Mouse (Mus musculus): Measurements from ENCODE around the gene Izumo4.

Gene Izumo4

DNA sequence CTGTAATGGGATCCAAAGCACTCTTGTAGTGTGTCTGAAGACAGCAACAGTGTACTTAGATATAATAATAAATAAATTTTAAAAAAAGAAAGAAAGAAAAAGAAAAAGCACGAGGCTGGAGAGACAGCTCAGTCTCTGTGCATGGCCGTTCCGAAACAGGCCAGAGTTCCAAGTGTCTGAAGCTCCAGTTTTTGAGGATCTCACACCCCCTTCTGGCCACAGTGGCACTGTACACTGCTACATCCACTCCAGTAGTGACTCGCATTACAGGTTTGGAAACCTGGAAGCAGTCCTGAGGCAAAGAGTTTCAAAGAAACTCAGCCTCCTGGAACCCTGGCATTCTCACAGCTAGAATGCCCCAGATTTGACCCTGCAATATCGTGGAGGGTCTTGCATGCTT lies 14.1 kb upstream of the Izumo4 start:
- DNase-seq (ENCODE audit: low read depth, low spot score) = no peak

DNA sequence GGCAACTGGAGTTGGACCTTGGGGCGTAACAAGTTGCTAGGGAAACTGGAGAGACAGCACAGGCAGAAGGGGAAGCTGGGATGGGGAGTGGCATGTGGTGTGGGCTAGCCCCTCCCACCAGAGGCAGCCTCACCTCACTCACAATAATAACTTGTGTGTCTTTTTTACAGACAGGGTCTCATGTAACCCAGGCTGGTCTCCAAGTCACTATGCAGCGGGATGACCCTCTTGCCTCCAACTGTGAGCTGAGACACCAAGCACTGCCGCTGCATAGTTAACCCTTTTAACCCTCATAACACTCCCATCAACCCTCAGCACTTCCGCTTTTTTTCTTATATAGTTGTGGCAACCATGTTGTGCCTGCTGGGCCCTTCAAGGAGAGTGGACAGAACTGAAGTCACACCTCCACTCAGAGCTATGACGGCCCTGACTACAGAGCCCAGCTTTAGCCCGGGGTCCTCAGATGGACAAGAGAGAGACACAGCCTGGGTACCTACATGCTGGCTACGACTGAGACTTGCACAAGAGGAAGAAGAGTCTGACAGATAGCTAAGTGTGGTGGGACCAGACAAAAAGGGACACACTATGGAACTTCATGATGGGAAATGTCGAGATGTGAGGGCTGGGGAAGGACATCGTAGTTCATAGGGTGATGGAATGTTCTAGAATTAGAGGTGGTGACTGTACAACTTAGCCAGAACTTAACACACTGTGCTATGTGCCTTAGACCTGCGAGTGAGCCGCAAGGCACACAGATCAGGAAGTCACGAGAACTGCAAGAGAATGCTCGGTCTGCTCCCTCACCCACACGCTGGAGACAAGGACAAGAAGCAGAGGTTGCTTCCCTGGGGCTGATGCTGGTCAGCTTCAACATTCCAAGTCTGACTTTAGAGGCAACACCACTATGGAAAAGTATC lies 9.5 kb upstream of the Izumo4 start:
- no peak for DNase-seq (ENCODE audit: low read depth, low spot score)

DNA sequence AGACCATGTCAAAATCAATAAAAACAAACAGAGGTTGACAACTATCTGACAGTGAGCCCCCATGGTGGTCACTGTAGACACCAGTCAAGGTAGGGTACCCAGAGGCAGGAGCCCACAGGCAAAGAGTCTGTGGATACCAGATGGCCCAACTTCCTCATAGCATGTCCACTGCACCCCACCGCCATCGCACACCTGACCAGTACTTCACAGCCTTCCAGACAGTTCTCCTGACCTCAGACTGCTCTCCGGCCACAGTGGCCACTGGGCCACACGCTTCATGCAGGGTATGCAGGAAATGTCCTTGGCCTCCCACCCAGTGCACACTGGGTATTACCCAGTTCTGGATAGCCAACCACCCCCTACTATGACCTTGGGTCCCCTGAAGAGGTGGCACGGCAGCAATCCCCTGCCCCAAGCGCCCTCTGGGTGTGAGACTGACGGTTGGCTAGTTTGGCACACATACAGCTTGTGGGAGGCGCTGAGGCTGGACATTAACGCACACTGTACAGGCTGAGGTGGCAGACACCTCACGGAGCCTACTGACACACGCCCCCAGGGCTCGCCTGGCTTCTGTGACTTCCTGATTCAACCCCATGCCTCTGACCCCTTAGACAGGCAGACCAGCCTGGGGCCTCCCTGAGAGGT lies 8.5 kb upstream of the Izumo4 start:
- no peak for DNase-seq (ENCODE audit: low read depth, low spot score)

DNA sequence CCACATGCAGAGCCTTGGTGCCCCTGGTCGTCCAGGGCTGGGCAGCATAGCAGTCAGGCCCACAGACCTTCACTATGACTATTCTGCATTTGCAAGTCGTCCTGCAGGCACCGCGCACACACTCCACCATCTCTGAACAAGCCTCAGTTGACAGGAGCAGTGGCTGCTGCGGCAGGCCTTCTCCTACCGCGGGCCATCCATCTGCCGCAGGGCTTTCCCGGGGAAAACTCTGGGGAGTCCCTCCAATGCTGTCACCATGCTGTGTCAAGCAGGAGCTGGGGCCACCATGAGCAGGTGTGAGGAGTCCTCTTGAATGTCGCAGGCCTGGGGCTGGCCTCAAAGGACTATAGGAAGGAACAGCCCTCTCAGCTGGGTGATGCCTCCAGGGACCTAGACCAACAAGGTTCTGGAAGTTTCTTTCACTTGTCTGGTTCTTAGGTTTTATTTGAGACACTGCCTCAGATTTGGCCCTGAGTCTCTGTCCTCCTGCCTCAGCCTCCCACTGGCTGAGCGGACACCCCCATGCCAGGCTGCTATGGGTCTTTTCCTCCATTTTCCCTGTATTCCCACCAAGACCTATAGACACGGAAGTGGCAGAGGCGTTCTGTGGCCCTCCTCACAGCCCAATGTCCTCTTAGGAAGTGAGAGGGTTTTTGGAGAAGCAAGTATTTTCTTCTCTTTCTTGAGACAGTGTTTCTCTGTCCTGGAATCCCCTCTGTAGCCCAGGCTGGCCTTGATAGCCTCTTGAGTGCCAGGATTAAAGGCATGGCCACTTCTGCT lies 7.6 kb upstream of the Izumo4 start:
- no peak for DNase-seq (ENCODE audit: low read depth, low spot score)

DNA sequence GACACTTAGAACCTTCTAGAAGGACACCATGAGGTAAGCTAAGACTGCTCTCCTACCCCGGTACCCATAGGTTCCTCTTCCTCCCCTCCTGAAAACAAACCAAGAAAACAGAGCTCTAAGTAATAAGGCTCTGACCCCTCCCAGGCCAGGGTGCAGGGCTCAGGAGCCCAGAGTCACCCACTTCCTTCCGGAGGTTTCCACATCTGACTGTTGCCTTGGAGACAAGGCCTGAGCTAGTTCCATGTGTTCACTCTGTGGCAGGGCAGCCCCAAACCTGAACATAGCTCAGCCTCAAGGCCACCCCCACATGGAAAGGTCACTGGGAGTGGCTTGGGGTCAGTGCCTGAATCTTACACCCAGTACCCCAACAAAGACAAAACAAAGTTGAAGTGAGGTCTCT lies 6.8 kb upstream of the Izumo4 start:
- no peak for DNase-seq (ENCODE audit: low read depth, low spot score)

DNA sequence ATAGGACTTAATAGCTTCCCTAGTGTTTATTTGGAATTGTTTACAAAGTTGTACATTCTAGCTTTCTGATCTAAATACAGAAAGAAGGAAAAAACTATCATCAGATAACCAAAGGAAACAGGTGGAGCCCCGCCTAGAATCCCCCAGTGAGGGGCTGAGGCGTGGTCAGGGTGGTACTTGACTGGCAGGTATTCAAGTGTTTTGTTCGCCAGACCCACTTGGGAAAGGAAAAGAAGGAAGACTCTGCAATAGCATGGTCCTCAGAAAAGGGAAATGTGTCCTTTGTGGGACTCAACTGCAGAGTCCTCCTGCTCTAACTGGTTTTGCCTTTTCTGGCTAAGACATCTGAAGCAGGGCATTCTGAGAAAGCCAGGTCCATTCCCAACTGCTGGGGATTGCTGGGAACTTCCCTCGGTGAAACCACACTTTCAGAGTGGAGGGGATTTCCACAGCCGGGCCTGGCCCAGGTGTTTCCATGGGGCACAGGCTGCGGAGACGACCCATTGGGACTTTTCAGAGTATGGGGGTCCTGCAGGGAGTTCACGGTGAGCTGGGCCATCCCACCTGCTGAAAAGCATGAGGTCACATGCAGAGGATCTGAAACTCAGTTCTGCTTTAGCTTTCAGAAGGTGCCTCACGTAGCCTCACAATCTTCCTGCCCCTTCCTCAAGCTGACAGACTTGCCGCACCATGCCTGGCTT lies 6.0 kb upstream of the Izumo4 start:
- DNase-seq (ENCODE audit: low read depth, low spot score) = no peak

DNA sequence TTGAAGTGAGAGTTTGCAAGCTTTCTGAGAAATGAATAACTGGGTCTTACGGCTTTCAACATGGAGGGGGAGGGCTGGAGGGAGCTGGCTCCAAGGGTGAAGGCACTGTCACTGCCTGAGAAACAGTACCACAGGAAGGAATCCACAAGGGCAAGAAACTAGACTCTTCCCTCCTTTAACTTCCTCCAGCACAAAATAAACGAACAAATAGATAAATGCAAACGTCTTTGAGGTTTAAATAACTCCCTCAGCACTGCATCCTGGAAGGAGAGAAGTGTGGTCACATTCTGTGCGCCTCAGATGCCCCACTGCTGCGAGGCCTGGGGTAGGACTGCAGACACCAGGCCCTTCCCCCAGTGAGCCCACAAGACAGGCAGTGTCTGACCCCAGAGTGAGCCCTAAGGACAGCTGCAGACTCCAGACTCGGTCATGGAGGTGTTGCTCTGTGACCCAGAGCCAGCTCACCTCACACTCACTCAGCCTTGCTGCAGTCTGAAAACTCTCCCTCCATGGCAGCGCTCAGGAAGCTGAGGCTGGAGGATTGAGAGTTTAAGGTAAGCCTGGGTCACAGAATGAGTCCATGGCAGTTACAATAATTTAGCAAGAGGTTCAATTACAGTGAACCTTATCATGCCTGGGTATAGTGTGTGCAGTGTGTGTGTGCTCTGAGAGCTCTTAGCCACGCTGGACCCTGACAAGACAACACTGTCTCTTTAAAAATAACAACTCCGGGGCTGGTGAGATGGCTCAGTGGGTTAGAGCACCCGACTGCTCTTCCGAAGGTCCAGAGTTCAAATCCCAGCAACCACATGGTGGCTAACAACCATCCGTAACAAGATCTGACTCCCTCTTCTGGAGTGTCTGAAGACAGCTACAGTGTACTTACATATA lies 5.2 kb upstream of the Izumo4 start:
- no peak for DNase-seq (ENCODE audit: low read depth, low spot score)

DNA sequence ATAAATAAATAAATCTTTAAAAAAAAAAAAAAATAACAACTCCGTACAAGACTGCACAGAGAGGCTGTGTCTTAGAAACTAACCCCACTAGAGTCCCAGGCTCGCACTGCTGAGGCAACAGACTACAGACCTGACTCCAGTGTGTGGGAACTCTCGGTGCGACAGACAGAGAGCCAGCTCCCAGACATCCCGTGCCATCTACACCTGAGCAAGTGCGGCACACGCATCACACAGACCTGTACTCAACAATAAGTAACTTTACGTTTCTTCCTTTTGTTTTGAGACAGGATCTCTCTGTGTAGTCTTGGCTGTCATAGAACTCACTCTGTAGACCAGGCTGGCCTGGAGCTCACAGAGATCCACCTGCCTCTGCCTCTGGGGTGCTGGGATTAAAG lies 4.6 kb upstream of the Izumo4 start:
- DNase-seq (ENCODE audit: low read depth, low spot score) = no peak

DNA sequence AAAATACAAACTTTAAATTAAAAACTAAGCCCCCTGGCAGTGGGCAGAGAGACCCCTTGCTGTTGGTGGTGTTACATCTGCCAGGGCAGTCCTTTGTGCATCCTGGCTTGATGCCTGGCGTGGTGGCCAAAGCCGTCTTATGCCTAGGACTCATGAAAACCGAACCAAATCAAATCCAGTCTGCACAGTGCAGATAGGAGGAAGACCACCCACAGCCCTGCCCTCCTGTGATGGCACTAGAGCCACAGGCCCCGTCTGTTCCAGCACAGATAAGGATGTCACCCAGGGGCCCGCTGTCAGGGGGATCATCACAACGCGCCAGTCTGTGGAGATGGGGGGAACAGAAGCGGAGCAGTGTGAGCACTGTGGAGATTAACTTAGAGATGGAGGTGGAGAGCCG lies 4.2 kb upstream of the Izumo4 start:
- DNase-seq (ENCODE audit: low read depth, low spot score) = no peak

DNA sequence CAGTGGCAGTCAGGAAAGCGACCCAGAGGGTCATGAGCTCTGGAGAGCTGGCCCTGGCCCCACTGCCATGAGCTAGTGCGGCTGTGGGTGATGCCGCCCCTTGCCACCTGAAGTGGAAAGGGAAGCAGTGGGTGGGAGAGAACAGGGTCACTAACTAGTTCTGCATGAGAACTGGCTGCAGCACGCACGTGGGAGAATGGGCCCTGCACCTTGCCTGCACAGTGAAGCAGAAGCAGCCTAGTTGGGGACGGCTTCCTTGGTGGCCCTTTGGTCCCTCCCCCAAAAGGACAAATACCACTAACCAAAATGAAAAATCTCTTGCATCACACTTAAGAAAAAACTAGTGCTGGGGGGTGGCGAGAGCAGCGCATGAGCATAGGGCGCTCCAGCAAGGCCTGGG lies 3.4 kb upstream of the Izumo4 start:
- DNase-seq (ENCODE audit: low read depth, low spot score) = no peak

DNA sequence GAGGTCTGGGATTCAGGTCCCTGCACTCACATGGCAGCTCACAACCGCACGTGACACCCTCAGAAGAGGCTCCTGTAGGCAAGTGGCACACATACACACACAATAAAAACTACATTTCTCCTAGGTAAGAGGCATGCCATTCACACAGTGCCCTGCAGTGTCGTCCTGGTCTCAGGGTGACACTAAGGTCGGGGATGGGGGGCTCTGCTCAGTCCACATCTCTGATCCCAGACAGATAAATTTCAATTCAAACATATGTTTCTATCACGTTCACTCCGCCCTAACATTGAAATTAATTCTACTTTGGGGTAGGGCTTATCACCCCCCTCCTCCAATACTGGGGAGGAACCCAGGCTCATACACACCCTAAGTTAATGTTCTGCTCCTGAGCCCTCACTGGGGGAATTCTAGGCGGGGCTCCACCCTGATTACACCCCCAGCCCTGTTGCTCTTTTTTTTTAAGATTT lies 1.9 kb upstream of the Izumo4 start:
- no peak for DNase-seq (ENCODE audit: low read depth, low spot score)

DNA sequence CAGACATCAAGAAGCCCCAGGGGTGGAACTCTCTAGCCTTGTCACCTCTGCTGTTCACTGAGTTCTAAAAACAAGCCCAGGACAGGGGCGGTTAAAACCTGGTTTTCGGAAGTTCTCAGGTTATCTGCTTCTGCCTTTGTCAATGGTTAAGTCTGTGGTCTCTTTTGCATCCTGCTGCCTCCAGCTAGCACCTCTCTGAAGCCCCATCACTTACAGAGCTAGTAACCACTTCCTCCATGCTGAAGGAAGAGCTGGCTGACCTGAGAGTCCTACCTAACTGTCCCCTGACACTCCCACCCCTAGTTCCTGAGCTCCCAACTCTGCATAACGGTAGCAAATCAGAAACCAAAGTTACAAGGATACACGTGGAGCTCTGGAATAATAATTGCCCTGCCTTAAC lies 1.3 kb upstream of the Izumo4 start:
- no peak for DNase-seq (ENCODE audit: low read depth, low spot score)

DNA sequence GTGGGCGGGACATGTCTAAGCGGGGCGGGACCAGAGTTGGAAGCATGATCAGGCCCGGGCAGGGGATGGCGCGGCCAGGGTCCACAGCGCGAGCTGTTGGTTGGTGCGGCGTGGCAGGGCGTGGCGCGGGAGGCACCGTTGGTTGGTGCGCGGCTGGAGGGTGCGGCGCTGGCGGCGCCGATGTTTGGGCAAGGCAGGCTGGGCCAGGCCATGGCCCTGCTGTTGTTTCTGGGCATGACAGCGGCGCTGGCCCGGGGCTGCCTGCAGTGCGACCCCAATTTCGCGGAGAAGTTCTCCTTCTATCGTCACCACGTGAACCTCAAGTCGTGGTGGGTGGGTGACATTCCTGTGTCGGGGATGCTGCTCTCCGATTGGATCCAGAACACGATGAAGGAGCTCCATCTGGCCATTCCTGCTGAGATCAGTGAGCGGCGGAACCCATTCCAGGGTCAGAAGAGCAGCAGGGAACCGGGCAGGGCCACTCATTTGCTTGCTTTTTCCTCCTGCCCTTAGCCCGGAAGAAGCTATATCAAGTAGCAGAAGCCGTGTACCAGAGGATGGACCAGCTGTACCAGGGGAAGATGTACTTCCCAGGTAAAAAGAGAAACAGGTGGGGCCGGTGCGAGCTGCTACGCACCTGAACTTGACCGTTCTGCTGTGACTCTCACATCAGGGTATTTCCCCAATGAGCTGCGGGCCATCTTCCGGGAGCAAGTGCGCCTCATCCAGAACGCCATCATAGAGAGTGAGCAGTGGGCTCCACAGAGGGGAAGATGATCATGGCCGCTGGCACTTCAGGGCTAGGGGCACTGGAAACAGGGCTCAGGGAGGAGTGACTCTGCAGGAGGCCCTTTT lies 779 bp downstream of the Izumo4 start:
- peak; percentile 84 for DNase-seq (ENCODE audit: low read depth, low spot score)

DNA sequence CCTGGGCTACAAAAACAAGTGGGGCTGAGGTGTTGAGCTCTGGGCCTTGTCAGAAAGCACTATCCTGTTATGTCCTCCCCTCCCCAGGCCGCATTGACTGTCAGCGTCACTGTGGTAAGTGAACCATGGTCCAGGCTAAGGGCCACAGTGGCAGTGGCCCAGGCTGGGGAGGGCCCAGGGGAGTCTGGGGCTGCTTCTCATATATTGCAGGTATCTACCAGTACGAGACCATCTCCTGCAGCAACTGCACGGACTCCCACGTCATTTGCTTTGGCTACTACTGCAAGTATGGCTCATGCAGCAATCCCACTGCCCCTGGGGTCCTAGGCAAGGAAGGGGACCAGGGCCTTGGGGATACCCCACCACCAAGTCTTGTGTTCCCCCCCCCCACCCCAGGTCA lies 1.7 kb downstream of the Izumo4 start:
- no peak for DNase-seq (ENCODE audit: low read depth, low spot score)

DNA sequence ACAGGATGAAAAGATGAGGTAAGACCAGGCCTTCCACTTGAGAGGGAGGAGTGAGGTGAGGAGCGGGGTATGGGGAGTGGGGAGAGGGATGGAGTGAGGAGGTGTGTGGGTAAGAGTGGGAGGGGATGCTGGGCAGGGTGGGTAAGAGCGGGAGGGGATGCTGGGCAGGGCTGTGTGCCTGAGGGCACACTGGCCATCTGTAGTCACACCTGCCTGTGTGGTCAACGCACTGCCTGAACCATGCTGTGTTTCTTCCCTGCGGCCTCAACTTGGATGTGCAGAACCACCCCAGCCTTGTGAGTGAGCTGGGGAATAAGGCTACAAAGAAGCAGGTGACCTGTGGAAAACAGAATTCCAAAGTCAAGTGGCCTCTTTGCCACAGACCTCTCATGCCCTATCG lies 2.4 kb downstream of the Izumo4 start:
- no peak for DNase-seq (ENCODE audit: low read depth, low spot score)

DNA sequence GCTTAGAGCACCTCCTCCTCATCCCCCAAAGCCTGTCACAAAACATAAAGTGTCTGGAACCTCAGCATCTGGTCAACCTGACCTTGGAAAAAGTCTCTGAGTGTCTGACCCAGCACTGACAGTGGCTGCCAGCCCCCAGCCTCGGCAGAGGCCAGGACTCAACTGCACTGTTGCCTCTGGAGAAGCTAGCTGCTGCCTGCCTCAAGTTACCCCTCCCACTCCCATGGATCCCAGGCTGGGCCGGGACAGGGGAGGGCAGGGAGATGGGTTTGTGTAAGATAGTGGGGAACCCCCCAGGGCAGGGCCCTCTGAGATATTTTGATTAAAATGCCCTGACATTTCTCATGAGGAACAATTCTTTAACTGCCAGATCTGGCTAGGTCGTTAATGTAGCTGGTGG lies 3.0 kb downstream of the Izumo4 start:
- no peak for DNase-seq (ENCODE audit: low read depth, low spot score)

DNA sequence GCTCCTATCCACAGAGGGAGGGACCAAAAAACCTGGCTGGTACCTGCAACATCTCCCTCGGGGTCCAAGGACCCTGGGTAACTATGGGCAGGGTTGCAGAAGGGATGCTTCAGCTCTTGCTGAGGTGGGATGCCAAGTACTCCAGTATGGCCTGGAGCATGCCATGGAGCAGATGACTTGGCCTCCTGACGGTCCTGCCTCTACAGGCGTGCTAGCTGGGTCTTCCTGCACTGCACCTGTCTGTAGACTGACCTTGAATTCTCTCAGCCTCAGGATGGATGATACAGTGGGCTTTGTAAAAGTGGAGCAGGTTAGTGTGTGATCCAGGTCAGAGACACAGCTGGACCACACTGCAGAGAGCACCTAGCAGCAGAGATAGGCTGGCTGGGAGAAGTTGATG lies 3.5 kb downstream of the Izumo4 start:
- DNase-seq (ENCODE audit: low read depth, low spot score) = no peak

DNA sequence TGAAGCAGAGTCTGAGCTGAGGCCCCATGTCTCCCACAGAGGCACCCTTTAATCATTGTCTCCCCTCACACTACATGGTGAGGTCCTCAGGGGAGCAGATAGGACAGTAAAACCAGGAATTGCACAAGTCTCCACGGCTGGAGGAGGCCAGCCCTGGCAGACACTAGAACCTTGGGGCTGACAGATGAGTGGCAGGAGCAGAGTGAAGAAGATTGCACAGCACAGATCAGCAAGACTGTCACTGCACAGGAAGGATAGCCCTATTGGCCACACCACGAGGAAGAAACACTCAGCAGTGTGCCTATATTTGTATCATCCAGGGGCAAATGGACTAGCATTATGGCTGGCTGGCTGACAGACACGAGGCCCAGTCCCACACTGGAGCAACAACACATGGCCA lies 8.8 kb downstream of the Izumo4 start:
- no peak for DNase-seq (ENCODE audit: low read depth, low spot score)

DNA sequence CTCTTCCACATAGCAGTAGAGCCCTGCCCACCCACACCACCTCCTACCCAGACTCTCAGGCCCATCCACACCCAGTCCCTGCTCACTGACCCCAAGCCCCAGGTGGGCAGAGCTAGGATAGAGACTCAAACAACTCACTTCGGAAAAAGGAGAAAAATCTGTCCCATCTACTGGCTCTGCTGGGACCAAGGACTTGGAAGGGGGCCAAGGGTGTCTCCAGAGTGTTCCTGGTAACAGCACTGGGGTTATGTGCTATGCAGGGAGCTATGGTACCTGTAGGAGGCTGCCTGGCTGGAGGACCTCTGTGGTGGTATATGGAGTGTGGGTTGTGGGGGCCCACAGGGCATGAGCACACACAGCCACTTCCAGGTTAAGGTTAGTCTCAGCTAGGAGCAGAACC lies 15.3 kb downstream of the Izumo4 start:
- no peak for DNase-seq (ENCODE audit: low read depth, low spot score)

All from brain, embryonic 18.5 days (tissue).